Mouse (Mus musculus) kidney, adult 9 months (tissue): ENCODE measurements at regions not wholly inside any gene's neighbourhood (a gene's known extent, or its start where the extent isn't known, plus 50 kb on each side); places are given as distances from the start of the nearest gene placed in this dataset.

Source experiments
- DNase-seq: peaks from one replicate; pipeline ENCODE4 v3.0.0; 2022

GRCm38 (mm10) chr11:19253605-19254004, 234.8 kb upstream of the Meis1 start:
- DNase-seq = no peak

GRCm38 (mm10) chr11:19254183-19254582, 235.4 kb upstream of the Meis1 start:
- DNase-seq = no peak

- no peak for DNase-seq
These were observed 238.8 kb upstream of the Meis1 start for GRCm38 (mm10) chr11:19257549-19257948.

- no peak for DNase-seq
These were observed 244.0 kb upstream of the Meis1 start for GRCm38 (mm10) chr11:19262832-19263231.

GRCm38 (mm10) chr11:19264798-19265671, 246.2 kb upstream of the Meis1 start:
- DNase-seq = no peak

- DNase-seq = no peak
These were observed 246.8 kb upstream of the Meis1 start for GRCm38 (mm10) chr11:19265672-19265972.

- DNase-seq = no peak
These were observed 272.2 kb upstream of the Meis1 start for GRCm38 (mm10) chr11:19290971-19291370.

GRCm38 (mm10) chr11:19299411-19299810, 280.6 kb upstream of the Meis1 start:
- no peak for DNase-seq

- no peak for DNase-seq
These were observed 287.9 kb upstream of the Meis1 start for GRCm38 (mm10) chr11:19306687-19307086.

- no peak for DNase-seq
These were observed 312.0 kb upstream of the Meis1 start for GRCm38 (mm10) chr11:19330685-19331239.

GRCm38 (mm10) chr11:19332274-19332673, 313.5 kb upstream of the Meis1 start:
- DNase-seq = no peak

GRCm38 (mm10) chr11:19332727-19333126, 313.9 kb upstream of the Meis1 start:
- no peak for DNase-seq

- no peak for DNase-seq
These were observed 315.2 kb upstream of the Meis1 start for GRCm38 (mm10) chr11:19333908-19334487.

- DNase-seq = no peak
These were observed 316.6 kb upstream of the Meis1 start for GRCm38 (mm10) chr11:19335384-19335783.

- DNase-seq = no peak
These were observed 321.0 kb upstream of the Meis1 start for GRCm38 (mm10) chr11:19339721-19340317.

GRCm38 (mm10) chr11:19340889-19341288, 322.1 kb upstream of the Meis1 start:
- DNase-seq = no peak

- DNase-seq = no peak
These were observed 322.6 kb upstream of the Meis1 start for GRCm38 (mm10) chr11:19341379-19341778.

GRCm38 (mm10) chr11:19342803-19343202, 324.0 kb upstream of the Meis1 start:
- DNase-seq = no peak

- DNase-seq = no peak
These were observed 327.6 kb upstream of the Meis1 start for GRCm38 (mm10) chr11:19346276-19346826.

GRCm38 (mm10) chr11:19350331-19351242, 331.8 kb upstream of the Meis1 start:
- DNase-seq = no peak

- no peak for DNase-seq
These were observed 332.5 kb upstream of the Meis1 start for GRCm38 (mm10) chr11:19351243-19351787.

GRCm38 (mm10) chr11:19353706-19354105, 334.9 kb upstream of the Meis1 start:
- DNase-seq = no peak
